Mouse (Mus musculus) leukemia stem cell, adult 10-12 weeks (primary cell): ENCODE measurements around the gene Kcnab1. TPM values are rescaled to one million over a fixed set of nuclear protein-coding genes. Genes with fewer than 3 reads are reported as not detected.

Source experiments
- polyA plus RNA-seq: library from polyadenylated mRNA; stranded (reverse); fragments of >175 nt; gene quantifications from 2 replicates; pipeline ENCODE4 v1.2.3, GENCODE M21; 2012; ENCODE audit warnings: low replicate concordance

Gene Kcnab1
- polyA plus RNA-seq: not detected in 2 replicates

DNA sequence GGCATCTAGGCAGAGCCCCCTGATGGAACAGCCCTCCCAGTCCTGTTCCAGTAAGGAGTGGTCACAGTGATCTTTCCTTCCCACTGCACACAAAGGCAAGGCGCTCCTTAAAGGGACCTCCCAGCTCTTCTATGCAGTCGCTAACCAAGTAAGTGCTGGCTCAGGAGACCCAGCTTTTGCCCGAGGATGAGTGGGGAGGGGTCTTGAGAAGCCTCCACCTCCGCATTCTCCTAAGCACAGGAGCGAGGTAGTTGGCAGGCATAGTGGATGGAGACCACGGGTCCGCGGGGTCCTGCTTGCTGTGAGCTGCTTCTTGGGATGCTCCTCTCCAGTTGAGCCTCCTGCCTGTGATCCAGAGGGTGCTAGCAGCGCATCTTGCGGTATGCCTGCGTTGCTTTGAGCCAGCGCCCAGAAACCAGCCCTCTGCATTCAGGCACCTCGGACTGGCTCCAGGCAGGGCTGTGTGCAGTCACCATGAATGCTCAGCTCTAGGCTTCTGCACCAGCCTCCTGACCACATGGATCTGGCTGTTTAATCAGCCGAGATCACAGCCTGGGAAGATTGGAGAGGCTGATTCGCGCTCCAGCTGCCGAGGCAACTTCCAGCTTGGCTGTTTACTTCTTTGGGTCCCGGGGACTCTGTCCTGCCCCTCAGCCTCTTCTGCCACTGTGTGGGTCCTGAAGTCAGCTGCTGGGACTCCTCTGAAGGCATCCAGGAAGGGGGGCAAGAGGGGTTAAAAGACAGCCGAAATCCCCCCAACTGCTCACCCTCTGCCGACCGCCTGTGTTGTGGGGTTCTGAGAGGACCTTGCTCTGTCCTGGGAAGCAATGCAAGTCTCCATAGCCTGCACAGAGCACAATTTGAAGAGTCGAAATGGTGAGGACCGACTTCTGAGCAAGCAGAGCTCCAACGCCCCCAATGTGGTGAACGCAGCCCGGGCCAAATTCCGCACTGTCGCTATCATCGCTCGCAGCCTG is at the start of gene Kcnab1:
Kcnab1 (plus strand) TSS at position 440 of the 977 bp plus-strand sequence.

DNA sequence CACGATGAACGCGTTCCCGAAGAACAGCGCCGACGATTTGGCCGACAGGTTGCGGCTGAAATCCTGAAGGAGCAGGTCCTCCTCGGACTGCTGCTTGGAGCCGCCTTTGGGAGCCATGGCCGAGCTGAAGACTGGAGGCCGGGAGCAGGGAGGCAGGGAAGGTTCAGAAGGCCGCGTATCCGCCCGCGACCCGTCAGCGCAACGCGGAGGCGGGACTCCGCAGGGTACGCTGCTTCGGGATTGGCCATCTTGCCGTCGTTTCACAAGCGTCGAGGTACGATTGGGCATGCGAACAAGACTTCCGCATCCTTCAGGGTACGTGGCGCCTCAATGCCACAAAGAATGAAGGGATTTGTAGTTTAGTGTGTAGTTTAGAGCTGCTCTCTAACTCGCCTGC is 283.2 kb downstream of the Kcnab1 start, which contains the start of gene Ssr3:
Ssr3 (minus strand) TSS at position 203 of the 397 bp plus-strand sequence.

